Mouse (Mus musculus): ENCODE data around the gene Casp9.
A peak's percentile ranks its signal among the peaks of the same experiment; 100 is the strongest.

Gene Casp9

GRCm38 (mm10) chr4:141817706-141818105 lies 24.3 kb downstream of the Casp9 start:
- DNase-seq (ENCODE audit: low read depth, low spot score), result no peak

- peak; percentile 23 for DNase-seq (ENCODE audit: low read depth, low spot score)
These were observed 25.4 kb downstream of the Casp9 start for GRCm38 (mm10) chr4:141818861-141819260.

- peak; percentile 67 for DNase-seq (ENCODE audit: low read depth, low spot score)
These were observed 25.9 kb downstream of the Casp9 start for GRCm38 (mm10) chr4:141819316-141819715.

GRCm38 (mm10) chr4:141821178-141821577 lies 27.8 kb downstream of the Casp9 start:
- no peak for DNase-seq (ENCODE audit: low read depth, low spot score)

GRCm38 (mm10) chr4:141822089-141822488 lies 28.7 kb downstream of the Casp9 start:
- DNase-seq (ENCODE audit: low read depth, low spot score), result peak; percentile 50

GRCm38 (mm10) chr4:141822979-141823378 lies 29.6 kb downstream of the Casp9 start:
- peak; percentile 71 for DNase-seq (ENCODE audit: low read depth, low spot score)

- DNase-seq (ENCODE audit: low read depth, low spot score), result no peak
These were observed 32.6 kb downstream of the Casp9 start, which contains the start of gene Cela2a for GRCm38 (mm10) chr4:141826060-141826459. TSS of gene Cela2a (minus strand) at chr4:141826160.

GRCm38 (mm10) chr4:141827401-141827800 lies 34.0 kb downstream of the Casp9 start:
- DNase-seq (ENCODE audit: low read depth, low spot score), result no peak

- DNase-seq (ENCODE audit: low read depth, low spot score), result no peak
These were observed 34.8 kb downstream of the Casp9 start for GRCm38 (mm10) chr4:141828177-141828576.

GRCm38 (mm10) chr4:141830381-141830780 lies 37.0 kb downstream of the Casp9 start:
- DNase-seq (ENCODE audit: low read depth, low spot score), result peak; percentile 41

GRCm38 (mm10) chr4:141831361-141831760 lies 37.9 kb downstream of the Casp9 start:
- DNase-seq (ENCODE audit: low read depth, low spot score), result peak; percentile 69

GRCm38 (mm10) chr4:141833911-141834310 lies 40.5 kb downstream of the Casp9 start:
- no peak for DNase-seq (ENCODE audit: low read depth, low spot score)

- no peak for DNase-seq (ENCODE audit: low read depth, low spot score)
These were observed 41.2 kb downstream of the Casp9 start for GRCm38 (mm10) chr4:141834536-141835095.

GRCm38 (mm10) chr4:141845999-141846398 lies 52.6 kb downstream of the Casp9 start, which contains the start of gene Ctrc:
TSS of gene Ctrc (minus strand) at chr4:141846359.
- DNase-seq (ENCODE audit: low read depth, low spot score), result no peak

GRCm38 (mm10) chr4:141853437-141853836 lies 60.0 kb downstream of the Casp9 start:
- no peak for DNase-seq (ENCODE audit: low read depth, low spot score)

- DNase-seq (ENCODE audit: low read depth, low spot score), result peak; percentile 79
These were observed 64.1 kb downstream of the Casp9 start for GRCm38 (mm10) chr4:141857422-141857930.

GRCm38 (mm10) chr4:141858501-141858900 lies 65.1 kb downstream of the Casp9 start:
- DNase-seq (ENCODE audit: low read depth, low spot score), result no peak

GRCm38 (mm10) chr4:141859351-141859750 lies 65.9 kb downstream of the Casp9 start:
- no peak for DNase-seq (ENCODE audit: low read depth, low spot score)

- DNase-seq (ENCODE audit: low read depth, low spot score), result no peak
These were observed 66.9 kb downstream of the Casp9 start for GRCm38 (mm10) chr4:141860246-141860841.

- DNase-seq (ENCODE audit: low read depth, low spot score), result no peak
These were observed 68.3 kb downstream of the Casp9 start for GRCm38 (mm10) chr4:141861591-141862295.

GRCm38 (mm10) chr4:141862867-141863266 lies 69.5 kb downstream of the Casp9 start:
- DNase-seq (ENCODE audit: low read depth, low spot score), result no peak

GRCm38 (mm10) chr4:141863726-141864280 lies 70.4 kb downstream of the Casp9 start:
- no peak for DNase-seq (ENCODE audit: low read depth, low spot score)
